8 mouse cellular contexts compared by ENCODE assay signal in genomic region chr16:23953189-23953958, GRCm38 (mm10). TPM values are rescaled to one million over a fixed set of nuclear protein-coding genes. Genes with fewer than 3 reads are reported as not detected.
DNase-seq lines count a peak whose midpoint lies in the region; ATAC-seq and TF ChIP-seq lines count a peak whose summit lies in the region.

No protein-coding gene starts in this region.

- no peaks in the 10 kb centered on the region for H3K27me3 ChIP-seq in forebrain, embryonic 11.5 days (ENCODE audit: control insufficient read depth, insufficient read depth, low read length)
- no peaks in the 10 kb centered on the region for H3K27me3 ChIP-seq in lung, postnatal 0 days (replicated peaks; ENCODE audit: insufficient read depth, low read length)

- 0 out of 2 replicates have a peak, but pooled peaks have one; percentile 30 for ATAC-seq in forebrain, embryonic 11.5 days (replicated peaks; ENCODE audit: low FRiP score)
- no peak for ATAC-seq in lung, postnatal 0 days

- 55% methylated on average over 11 of the region's 11 CpGs for WGBS in forebrain, embryonic 11.5 days
- 48% methylated on average over 11 of the region's 11 CpGs for WGBS in lung, postnatal 0 days

- 0 out of 2 replicates have a peak, but pooled peaks cover 2% of the 10 kb centered on the region for H3K4me1 ChIP-seq in forebrain, embryonic 11.5 days (replicated peaks; ENCODE audit: control insufficient read depth, insufficient read depth, low read length)
- no peaks in the 10 kb centered on the region for H3K4me1 ChIP-seq in lung, postnatal 0 days (ENCODE audit: insufficient read depth, low read depth, low read length)

- no peak for TF ChIP-seq EP300 in lung, postnatal 0 days (IDR thresholded peaks at IDR 0.05)

- TF ChIP-seq CTCF in lung, postnatal 0 days (IDR thresholded peaks at IDR 0.05) = peak; percentile 84

- no peak overlapping the region for H3K4me3 ChIP-seq in forebrain, embryonic 11.5 days (ENCODE audit: low read depth, low read length)
- H3K4me3 ChIP-seq in lung, postnatal 0 days (ENCODE audit: low read depth, low read length) = no peak overlapping the region

- H3K9ac ChIP-seq in forebrain, embryonic 11.5 days (ENCODE audit: low read length) = no peak overlapping the region
- H3K9ac ChIP-seq in lung, postnatal 0 days (replicated peaks; ENCODE audit: low read depth) = no peak overlapping the region

- DNase-seq in cerebellum, adult 18-20 months = peak; percentile 37 to 56
- DNase-seq in cerebellum, adult 11-12 months = no peak
- peak; percentile 61 for DNase-seq in urinary bladder, postnatal 14 days (ENCODE audit: low spot score)
- DNase-seq in urinary bladder, adult 2 months (ENCODE audit: low spot score) = no peak
- peak; percentile 80 for DNase-seq in forebrain, embryonic 11.5 days (ENCODE audit: low spot score)
- DNase-seq in induced T-regulatory cell, adult 2 months (ENCODE audit: low read depth) = peak; percentile 68
- peak; percentile 62 for DNase-seq in lung, postnatal 0 days (ENCODE audit: low spot score)
- peak; percentile 50 for DNase-seq in retina, postnatal 7 days (ENCODE audit: low read depth, low spot score)

- no peaks in the 10 kb centered on the region for H3K9me3 ChIP-seq in forebrain, embryonic 11.5 days (ENCODE audit: control insufficient read depth, low read length)
- H3K9me3 ChIP-seq in lung, postnatal 0 days (ENCODE audit: low read length) = no peaks in the 10 kb centered on the region

- no peak overlapping the region for H3K4me2 ChIP-seq in forebrain, embryonic 11.5 days (ENCODE audit: low read depth, low read length, severe bottlenecking)
- H3K4me2 ChIP-seq in lung, postnatal 0 days (replicated peaks; ENCODE audit: low read depth, low read length) = no peak overlapping the region

- H3K36me3 ChIP-seq in forebrain, embryonic 11.5 days (ENCODE audit: control insufficient read depth, insufficient read depth, low read length) = no peaks in the 10 kb centered on the region
- no peaks in the 10 kb centered on the region for H3K36me3 ChIP-seq in lung, postnatal 0 days (ENCODE audit: insufficient read depth, low read length)

- H3K27ac ChIP-seq in forebrain, embryonic 11.5 days (ENCODE audit: low read depth, low read length) = no peak overlapping the region
- no peak overlapping the region for H3K27ac ChIP-seq in lung, postnatal 0 days (ENCODE audit: low read length)

RNA-seq across cellular contexts. Expression of gene Rtp2, which starts 21.2 kb away (rescaled TPM):
- polyA plus RNA-seq in urinary bladder, adult 2 months (2012; rRNA removed) = not detected in 2 replicates
- not detected in 2 replicates for polyA plus RNA-seq in forebrain, embryonic 11.5 days (2014; fragmentation: Nextera tagmentation; extraction: Ambion mirVana)
- not detected in 2 replicates for polyA plus RNA-seq in lung, postnatal 0 days (2015; fragmentation: Nextera tagmentation; extraction: Ambion mirVana)

RNA-seq across cellular contexts. Expression of gene Gm37419, which starts 34.9 kb away (rescaled TPM):
- not detected in 2 replicates for polyA plus RNA-seq in urinary bladder, adult 2 months (2012; rRNA removed)
- not detected in 2 replicates for polyA plus RNA-seq in forebrain, embryonic 11.5 days (2014; fragmentation: Nextera tagmentation; extraction: Ambion mirVana)
- not detected in 2 replicates for polyA plus RNA-seq in lung, postnatal 0 days (2015; fragmentation: Nextera tagmentation; extraction: Ambion mirVana)

RNA-seq across cellular contexts. Expression of gene Bcl6, which starts 35.3 kb away (rescaled TPM):
- polyA plus RNA-seq in urinary bladder, adult 2 months (2012; rRNA removed) = 15.2 and 22.9 TPM in 2 replicates
- 0.12 and 0.24 TPM in 2 replicates for polyA plus RNA-seq in forebrain, embryonic 11.5 days (2014; fragmentation: Nextera tagmentation; extraction: Ambion mirVana)
- 2.3 TPM in 2 replicates for polyA plus RNA-seq in lung, postnatal 0 days (2015; fragmentation: Nextera tagmentation; extraction: Ambion mirVana)

Comparison
In these comparisons a context has a peak if more than half of its experiments do, and no peak if none do; other contexts are left out.
1. DNase-seq: peak in cerebellum, adult 18-20 months (2 of 2), urinary bladder, postnatal 14 days (single experiment), forebrain, embryonic 11.5 days (single experiment), induced T-regulatory cell, adult 2 months (single experiment), lung, postnatal 0 days (single experiment) and retina, postnatal 7 days (single experiment); none in cerebellum, adult 11-12 months (single experiment) and urinary bladder, adult 2 months (single experiment).